Mouse (Mus musculus) thymus, adult 2 months (tissue): ENCODE data around the gene Gm20388.

Source experiments
- CTCF ChIP-seq: fragments of 200-500 bp; IDR thresholded peaks from 2 replicates; pipeline ENCODE4 v1.5.1; 2012; ENCODE audit warnings: mild to moderate bottlenecking, control low read depth, low read length, moderate library complexity, borderline replicate concordance; ENCODE audit not compliant: control insufficient read depth, poor library complexity, insufficient read depth; ENCODE audit errors: extremely low read depth
- POLR2A ChIP-seq: fragments of 200-500 bp; IDR thresholded peaks from 2 replicates; pipeline ENCODE4 v1.6.1; 2012; ENCODE audit warnings: mild to moderate bottlenecking, low read length, control low read depth, moderate library complexity; ENCODE audit not compliant: control insufficient read depth, poor library complexity, insufficient read depth; ENCODE audit errors: extremely low read depth

- TF ChIP-seq CTCF, result no peak
- TF ChIP-seq POLR2A, result no peak
These were observed 3123.5 kb downstream of the Gm20388 start for GRCm38 (mm10) chr8:123034171-123034570.
